Mouse (Mus musculus) E14TG2a.4 (cell line): ENCODE measurements around the gene Ndufa7.

Experiments
- CTCF ChIP-seq: conservative IDR thresholded peaks from 2 replicates; pipeline ENCODE4 v1.5.1; 2014; ENCODE audit warnings: low read length
- NANOG ChIP-seq: IDR thresholded peaks from 2 replicates; pipeline ENCODE4 v1.6.1; 2014; ENCODE audit warnings: borderline replicate concordance, low read length, mixed read lengths
- POU5F1 ChIP-seq: IDR thresholded peaks from 2 replicates; pipeline ENCODE4 v1.6.1; 2014; ENCODE audit warnings: low read length, borderline replicate concordance

GRCm38 (mm10) chr17:33779271-33779966, 45.0 kb upstream of the Ndufa7 start:
- no peak for TF ChIP-seq CTCF
- TF ChIP-seq POU5F1: no peak
- TF ChIP-seq NANOG: no peak
